35 mouse cellular contexts compared by ENCODE assay signal in genomic region chr9:65447951-65448350, GRCm38 (mm10). TPM values are rescaled to one million over a fixed set of nuclear protein-coding genes. Genes with fewer than 3 reads are reported as not detected.
"Had no signal": no experiment of that assay in that cellular context is flagged by ENCODE, and none has a peak within 500 bp of the region (broad histone marks: within the 10 kb centered on the region; RNA-seq: fewer than 3 reads in every experiment).

No protein-coding gene starts in this region.

- H3K4me1 ChIP-seq: limb, embryonic 10.5 days; limb, embryonic 12.5 days; limb, embryonic 13.5 days; limb, embryonic 15.5 days; liver, embryonic 12.5 days; liver, embryonic 13.5 days; liver, embryonic 15.5 days; lung, embryonic 15.5 days; midbrain, embryonic 10.5 days; midbrain, embryonic 12.5 days; midbrain, embryonic 13.5 days; midbrain, embryonic 15.5 days had no signal

- H3K27ac ChIP-seq: limb, embryonic 10.5 days; limb, embryonic 12.5 days; limb, embryonic 13.5 days; limb, embryonic 15.5 days; liver, embryonic 12.5 days; liver, embryonic 13.5 days; liver, embryonic 14.5 days; liver, embryonic 15.5 days; lung, embryonic 15.5 days; macrophage; midbrain, embryonic 10.5 days; midbrain, embryonic 12.5 days; midbrain, embryonic 13.5 days; midbrain, embryonic 15.5 days had no signal

- H3K4me3 ChIP-seq: limb, embryonic 10.5 days; limb, embryonic 12.5 days; limb, embryonic 13.5 days; limb, embryonic 15.5 days; liver, embryonic 12.5 days; liver, embryonic 13.5 days; liver, embryonic 15.5 days; lung, embryonic 15.5 days; megakaryocyte, embryonic 14.5 days; midbrain, embryonic 10.5 days; midbrain, embryonic 12.5 days; midbrain, embryonic 13.5 days; midbrain, embryonic 15.5 days; myocyte had no signal

- DNase-seq: left cerebral cortex, postnatal 4 days; liver; liver, embryonic 13.5 days; liver, postnatal 0 days; lung, adult 18-20 months; lung, adult 2 months; lung, embryonic 14.5 days; lung, postnatal 10 days; lung, postnatal 14 days; lung, postnatal 36 days; midbrain, embryonic 14.5 days had no signal

- H3K27me3 ChIP-seq: limb, embryonic 12.5 days; limb, embryonic 13.5 days; limb, embryonic 15.5 days; liver, embryonic 12.5 days; liver, embryonic 13.5 days; liver, embryonic 15.5 days; lung, embryonic 15.5 days; megakaryocyte, embryonic 14.5 days; midbrain, embryonic 12.5 days; midbrain, embryonic 13.5 days; midbrain, embryonic 15.5 days had no signal

- H3K9me3 ChIP-seq: limb, embryonic 10.5 days; limb, embryonic 12.5 days; limb, embryonic 13.5 days; limb, embryonic 15.5 days; liver, embryonic 12.5 days; liver, embryonic 13.5 days; liver, embryonic 15.5 days; lung, embryonic 15.5 days; megakaryocyte, embryonic 14.5 days; midbrain, embryonic 10.5 days; midbrain, embryonic 12.5 days; midbrain, embryonic 13.5 days; midbrain, embryonic 15.5 days had no signal

RNA-seq across cellular contexts. Expression of gene Slc51b, which starts 25.2 kb away (rescaled TPM):
- polyA plus RNA-seq: limb, embryonic 10.5 days; limb, embryonic 11.5 days; limb, embryonic 12.5 days; limb, embryonic 13.5 days; limb, embryonic 14.5 days; limb, embryonic 15.5 days; liver, embryonic 11.5 days; liver, embryonic 12.5 days; liver, embryonic 13.5 days; liver, embryonic 15.5 days; lung, adult 2 months; lung, embryonic 14.5 days; lung, embryonic 15.5 days; lung, embryonic 16.5 days; lung, postnatal 0 days; macrophage; midbrain, embryonic 10.5 days; midbrain, embryonic 11.5 days; midbrain, embryonic 12.5 days; midbrain, embryonic 13.5 days; midbrain, embryonic 14.5 days; midbrain, embryonic 15.5 days; midbrain, embryonic 16.5 days; midbrain, postnatal 0 days; myocyte; neural tube, embryonic 11.5 days had no signal

RNA-seq across cellular contexts. Expression of gene Rasl12, which starts 49.6 kb away (rescaled TPM):
- polyA plus RNA-seq: macrophage had no signal

RNA-seq across cellular contexts. Expression of gene Kbtbd13, which starts 56.5 kb away (rescaled TPM):
- polyA plus RNA-seq: macrophage had no signal
